Mouse (Mus musculus) limb, embryonic 14.5 days (tissue): ENCODE results near the gene Ccdc163. TPM values are rescaled to one million over a fixed set of nuclear protein-coding genes. Genes with fewer than 3 reads are reported as not detected.
A peak's percentile ranks its signal among the peaks of the same experiment; 100 is the strongest.

Source experiments
- ATAC-seq: fragments of 200-750 bp; cut with Nextera tagmentation; 2 replicates; pipeline ENCODE4 v1.8.0; 2017; ENCODE audit warnings: low read depth, moderate number of reproducible peaks, moderate TSS enrichment; ENCODE audit not compliant: low FRiP score
- DNase-seq: peaks from one replicate; pipeline ENCODE4 v3.0.0-alpha.2; 2015; ENCODE audit warnings: low spot score
- H3K27ac ChIP-seq: fragments of 300-500 bp; sonication (generic); replicated peaks from 2 replicates; pipeline ENCODE4 v1.5.1; 2014; ENCODE audit warnings: low read depth, mild to moderate bottlenecking, low read length, moderate library complexity, mixed read lengths
- H3K27me3 ChIP-seq: fragments of 300-500 bp; sonication (generic); 2 replicates; pipeline ENCODE4 v1.6.1; 2014; ENCODE audit warnings: low read length, mixed read lengths; ENCODE audit not compliant: control insufficient read depth, insufficient read depth
- H3K36me3 ChIP-seq: fragments of 300-500 bp; sonication (generic); 2 replicates; pipeline ENCODE4 v1.6.1; 2014; ENCODE audit warnings: mild to moderate bottlenecking, low read length, moderate library complexity, mixed read lengths; ENCODE audit not compliant: control insufficient read depth, insufficient read depth
- H3K4me1 ChIP-seq: fragments of 300-500 bp; sonication (generic); 2 replicates; pipeline ENCODE4 v1.6.1; 2014; ENCODE audit warnings: antibody characterized with exemption, low read length, mixed read lengths; ENCODE audit not compliant: control insufficient read depth, insufficient read depth
- H3K4me2 ChIP-seq: fragments of 300-500 bp; sonication (generic); replicated peaks from 2 replicates; pipeline ENCODE4 v1.6.1; 2014; ENCODE audit warnings: low read depth, mild to moderate bottlenecking, low read length, moderate library complexity; ENCODE audit not compliant: severe bottlenecking
- H3K4me3 ChIP-seq: fragments of 300-500 bp; sonication (generic); replicated peaks from 2 replicates; pipeline ENCODE4 v1.5.1; 2014; ENCODE audit warnings: low read length
- H3K9ac ChIP-seq: fragments of 300-500 bp; sonication (generic); 2 replicates; pipeline ENCODE4 v1.6.1; 2014; ENCODE audit warnings: mild to moderate bottlenecking, low read depth, low read length, moderate library complexity; ENCODE audit not compliant: severe bottlenecking
- H3K9me3 ChIP-seq: fragments of 300-500 bp; sonication (generic); 2 replicates; pipeline ENCODE4 v1.6.1; 2016; ENCODE audit warnings: low read length; ENCODE audit not compliant: control insufficient read depth
- POLR2A ChIP-seq: fragments of 200-500 bp; IDR thresholded peaks from 2 replicates; pipeline ENCODE4 v1.8.0; 2012; ENCODE audit warnings: inconsistent platforms, mild to moderate bottlenecking, moderate library complexity, borderline replicate concordance; ENCODE audit not compliant: insufficient read depth, insufficient read length; ENCODE audit errors: extremely low read depth
- WGBS: fragments of 180-500 bp; shearing (Covaris S2); extraction: QIAGEN DNeasy Blood & Tissue Kit; methylation state at CpG from one replicate; pipeline ENCODE4 v1.1.7; 2014; 5-methylcytosine and 5-hydroxymethylcytosine counted together
- polyA plus RNA-seq, 2 experiments: library from polyadenylated mRNA; depleted of rRNA in 1 of 2; stranded (reverse) in 1 of 2; unstranded in 1 of 2; fragments of >200 nt; fragmentation: Nextera tagmentation in 1 of 2; extraction: Ambion mirVana in 1 of 2; gene quantifications; 2 replicates each; pipeline versions ENCODE4 v1.2.1 to v1.2.3; 2012 to 2014

Ccdc163 gene
- polyA plus RNA-seq, 2 experiments: 24.3 to 53.7 TPM

DNA sequence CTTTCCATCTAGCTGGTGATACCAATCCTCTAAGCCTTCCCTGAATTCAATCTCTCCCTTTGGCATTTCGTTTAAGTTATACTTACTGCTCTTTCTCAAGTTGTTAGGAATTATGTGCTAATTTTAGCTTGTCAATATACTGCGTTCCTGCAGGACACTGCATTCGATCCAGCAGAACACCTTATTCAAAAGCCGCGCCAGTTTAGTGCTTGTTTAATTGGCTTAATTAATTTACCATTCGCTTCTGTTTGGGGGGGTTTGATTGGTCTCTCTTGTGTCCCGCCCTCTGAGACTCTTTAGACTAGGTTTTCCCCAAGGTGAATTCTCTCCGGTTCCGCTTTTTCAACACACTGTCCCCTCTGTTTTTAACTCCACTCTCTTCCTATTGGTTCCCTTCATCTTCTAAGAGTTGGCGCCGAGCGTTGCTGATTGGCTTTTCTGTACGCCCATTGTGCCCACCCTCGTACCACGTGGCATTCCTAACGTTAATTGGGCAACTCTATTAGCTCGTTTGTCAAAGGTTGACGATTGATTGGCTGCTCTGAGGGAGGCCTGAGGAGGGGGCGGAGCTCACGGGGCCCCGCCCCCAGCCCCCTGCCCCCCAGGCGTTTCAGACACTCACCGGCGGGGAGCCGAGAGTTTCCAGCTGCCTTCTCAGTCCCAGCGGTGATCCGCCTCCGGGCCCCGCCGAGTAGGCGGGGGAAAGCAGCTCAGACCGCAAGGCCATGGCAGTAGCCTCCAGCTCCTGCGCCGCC lies 12.2 kb downstream of the Ccdc163 start, which contains the start of gene Tesk2:
Gene Tesk2, plus strand, starts transcription at position 606 of the 755 bp plus-strand sequence.
- peak; percentile 98 for ATAC-seq
- Histone ChIP-seq H3K36me3 (no peaks in the 10 kb centered on the region), H3K4me2 (peak within 1 kb of the TSS; percentile 65), H3K27me3 (no peaks in the 10 kb centered on the region), H3K27ac (peak within 1 kb of the TSS; percentile 66), H3K4me1 (peaks cover 8% of the 10 kb centered on the region), H3K9me3 (no peaks in the 10 kb centered on the region), H3K4me3 (peak within 1 kb of the TSS; percentile 64), H3K9ac (peak within 1 kb of the TSS; percentile 68)
- under 1% methylated on average over 32 of the region's 34 CpGs for WGBS
- peak; percentile 57; the same call in 1 of the 2 replicates for TF ChIP-seq POLR2A
- peak; percentile 99 for DNase-seq

GRCm38 (mm10) chr4:116721098-116721628 lies 12.9 kb downstream of the Ccdc163 start:
- Histone ChIP-seq H3K4me1 (peaks cover 8% of the 10 kb centered on the region), H3K9ac (peak overlapping the region; percentile 68), H3K4me3 (peak overlapping the region; percentile 64), H3K36me3 (no peaks in the 10 kb centered on the region), H3K4me2 (peak overlapping the region; percentile 65), H3K27ac (peak overlapping the region; percentile 66), H3K9me3 (no peaks in the 10 kb centered on the region), H3K27me3 (no peaks in the 10 kb centered on the region)
- TF ChIP-seq POLR2A: no peak
- DNase-seq (no peak), ATAC-seq (no peak)
- 3% methylated on average over 29 of the region's 29 CpGs for WGBS

DNA sequence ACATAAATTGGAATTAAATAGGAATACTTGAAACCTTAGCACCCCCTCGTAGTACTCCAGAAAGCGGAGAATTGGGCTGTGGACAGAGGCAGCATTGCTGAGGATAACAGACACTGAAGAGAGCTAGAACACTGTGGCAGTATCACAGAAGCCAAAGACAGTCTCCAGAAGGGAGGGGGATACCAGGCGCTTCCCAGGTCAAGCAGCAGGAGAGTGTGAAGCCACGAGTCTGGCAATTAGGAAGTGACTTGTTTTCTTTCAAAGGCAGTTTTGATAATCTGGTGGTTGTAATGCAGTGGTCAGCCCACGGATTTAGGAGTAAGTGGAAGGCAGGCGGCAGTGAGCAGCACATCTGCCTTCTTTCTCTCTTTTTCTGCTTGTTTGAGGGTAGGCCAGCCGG lies 13.9 kb downstream of the Ccdc163 start:
- WGBS: 40% methylated on average over 7 of the region's 7 CpGs
- Histone ChIP-seq H3K4me3 (peak overlapping the region; percentile 64), H3K9ac (no peak overlapping the region)

GRCm38 (mm10) chr4:116725444-116725843 lies 17.1 kb downstream of the Ccdc163 start:
- no peak for TF ChIP-seq POLR2A
- Histone ChIP-seq H3K9me3 (no peaks in the 10 kb centered on the region), H3K27ac (no peak overlapping the region), H3K4me1 (peaks cover 8% of the 10 kb centered on the region), H3K9ac (no peak overlapping the region), H3K4me3 (no peak overlapping the region), H3K36me3 (no peaks in the 10 kb centered on the region), H3K27me3 (no peaks in the 10 kb centered on the region), H3K4me2 (no peak overlapping the region)
- ATAC-seq (no peak), DNase-seq (no peak)
- WGBS: 80% methylated on average over 5 of the region's 5 CpGs

More for the DNA sequence above, 13.9 kb downstream of the Ccdc163 start:
- peaks cover 8% of the 10 kb centered on the region for H3K4me1 ChIP-seq
- no peaks in the 10 kb centered on the region for H3K27me3 ChIP-seq
- no peak for TF ChIP-seq POLR2A
- H3K9me3 ChIP-seq: no peaks in the 10 kb centered on the region
- no peaks in the 10 kb centered on the region for H3K36me3 ChIP-seq
- ATAC-seq (no peak), DNase-seq (no peak)
- peak overlapping the region; percentile 65 for H3K4me2 ChIP-seq
- H3K27ac ChIP-seq: no peak overlapping the region

- H3K9me3 ChIP-seq: no peaks in the 10 kb centered on the region
- no peak overlapping the region for H3K9ac ChIP-seq
- H3K4me2 ChIP-seq: no peak overlapping the region
- no peak for ATAC-seq
- H3K27me3 ChIP-seq: no peaks in the 10 kb centered on the region
- WGBS: 74% methylated on average over 3 of the region's 3 CpGs
- no peak overlapping the region for H3K27ac ChIP-seq
- no peaks in the 10 kb centered on the region for H3K36me3 ChIP-seq
- H3K4me3 ChIP-seq: no peak overlapping the region
- peaks cover 2% of the 10 kb centered on the region for H3K4me1 ChIP-seq
- TF ChIP-seq POLR2A: no peak
- DNase-seq: no peak
These were observed 19.1 kb downstream of the Ccdc163 start for GRCm38 (mm10) chr4:116727401-116727800.
